Mouse (Mus musculus): ENCODE data around the gene Tlr8.

- TF ChIP-seq CTCF (IDR thresholded peaks at IDR 0.05; ENCODE audit: low read depth, low read length) (no peak), POLR2A (IDR thresholded peaks at IDR 0.05; ENCODE audit: extremely low read depth, insufficient read depth, low read length) (no peak)
These were observed at the start of gene Tlr8 for GRCm38 (mm10) chrX:167264086-167264485.

All from liver, adult 2 months (tissue).